Mouse (Mus musculus): ENCODE measurements around the gene Tmem258. TPM values are rescaled to one million over a fixed set of nuclear protein-coding genes. Genes with fewer than 3 reads are reported as not detected.
A peak's percentile ranks its signal among the peaks of the same experiment; 100 is the strongest.

Tmem258 gene
- polyA plus RNA-seq, 1 experiment from 2014 or later = 361 TPM

DNA sequence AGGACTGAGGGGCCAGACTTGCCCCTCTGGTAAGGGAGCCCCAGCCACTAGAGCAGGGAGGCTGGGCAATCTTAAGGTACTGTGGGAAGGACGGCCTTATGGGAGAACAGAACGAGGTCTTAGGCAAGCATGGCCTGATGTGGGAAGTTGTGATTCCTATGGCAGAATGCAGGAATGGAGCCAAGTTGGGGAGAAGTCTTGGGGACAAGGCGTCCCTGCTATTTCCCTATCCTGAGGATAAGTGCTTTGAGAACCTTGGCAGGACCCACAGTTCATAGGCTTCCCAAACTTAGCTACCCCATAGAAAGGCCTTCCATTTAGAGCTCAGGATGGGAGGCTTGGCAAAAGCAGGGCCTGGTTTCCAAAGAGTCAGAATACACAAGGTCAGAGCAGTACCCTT, 5.0 kb downstream of the Tmem258 start:
- DNase-seq (ENCODE audit: low spot score) = no peak
- H3K9me3 ChIP-seq (replicated peaks) = no peaks in the 10 kb centered on the region
- no peak overlapping the region for H3K27ac ChIP-seq (replicated peaks)
- peaks cover 81% of the 10 kb centered on the region for H3K36me3 ChIP-seq
- H3K4me3 ChIP-seq = no peak overlapping the region
- WGBS = 87% methylated on average over 3 of the region's 3 CpGs
- H3K4me1 ChIP-seq = peaks cover 10% of the 10 kb centered on the region
- H3K27me3 ChIP-seq (ENCODE audit: low read depth, poor library complexity, severe bottlenecking) = no peaks in the 10 kb centered on the region

- Histone ChIP-seq H3K27ac (replicated peaks) (no peak overlapping the region), H3K27me3 (ENCODE audit: low read depth, poor library complexity, severe bottlenecking) (no peaks in the 10 kb centered on the region), H3K4me3 (no peak overlapping the region), H3K36me3 (peaks cover 79% of the 10 kb centered on the region), H3K9me3 (replicated peaks) (no peaks in the 10 kb centered on the region), H3K4me1 (no peaks in the 10 kb centered on the region)
- no peak for DNase-seq (ENCODE audit: low spot score)
- 88% methylated on average over 4 of the region's 4 CpGs for WGBS
Observed at GRCm38 (mm10) chr19:10210885-10211284, 7.1 kb downstream of the Tmem258 start.

GRCm38 (mm10) chr19:10213796-10214471, 10.1 kb downstream of the Tmem258 start:
- no peak for DNase-seq (ENCODE audit: low spot score)
- no peak overlapping the region for H3K4me3 ChIP-seq
- WGBS = 96% methylated on average over 10 of the region's 10 CpGs

GRCm38 (mm10) chr19:10216101-10216500, 12.3 kb downstream of the Tmem258 start:
- Histone ChIP-seq H3K27ac (replicated peaks) (no peak overlapping the region), H3K27me3 (ENCODE audit: low read depth, poor library complexity, severe bottlenecking) (no peaks in the 10 kb centered on the region), H3K4me1 (peaks cover 9% of the 10 kb centered on the region), H3K4me3 (no peak overlapping the region), H3K9me3 (replicated peaks) (no peaks in the 10 kb centered on the region), H3K36me3 (peaks cover 27% of the 10 kb centered on the region)
- WGBS = 80% methylated on average over 8 of the region's 8 CpGs
- no peak for DNase-seq (ENCODE audit: low spot score)

More at GRCm38 (mm10) chr19:10213796-10214471, 10.1 kb downstream of the Tmem258 start:
- Histone ChIP-seq H3K4me1 (peaks cover 5% of the 10 kb centered on the region; the same call in 1 of the 2 replicates), H3K9me3 (replicated peaks) (no peaks in the 10 kb centered on the region), H3K36me3 (peaks cover 48% of the 10 kb centered on the region), H3K27ac (replicated peaks) (no peak overlapping the region), H3K27me3 (ENCODE audit: low read depth, poor library complexity, severe bottlenecking) (no peaks in the 10 kb centered on the region)

DNA sequence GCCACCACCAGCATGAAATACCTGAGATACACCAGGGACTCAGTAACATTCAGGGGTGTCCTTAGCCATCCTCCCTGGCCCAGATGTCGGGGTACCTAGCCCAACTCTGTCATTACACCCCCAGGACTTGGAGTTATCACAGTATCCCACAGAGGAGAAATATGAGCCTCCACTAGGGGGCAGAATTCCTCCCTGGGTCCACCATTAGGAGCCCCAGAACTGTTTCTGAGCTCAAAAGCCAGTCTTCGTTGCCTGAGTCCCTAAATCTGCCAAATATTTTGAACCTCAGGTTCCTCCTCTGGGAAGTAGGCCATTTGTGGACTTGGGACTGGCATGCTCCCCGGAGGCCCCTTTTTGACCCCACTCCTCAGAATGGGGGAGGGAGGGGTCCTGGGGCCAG, 15.3 kb downstream of the Tmem258 start:
- WGBS = 58% methylated on average over 3 of the region's 3 CpGs
- peak; percentile 46 for DNase-seq (ENCODE audit: low spot score)
- H3K36me3 ChIP-seq = no peaks in the 10 kb centered on the region
- no peaks in the 10 kb centered on the region for H3K9me3 ChIP-seq (replicated peaks)
- 0 out of 2 replicates have a peak overlapping the region, but pooled peaks have one; percentile 49 for H3K27ac ChIP-seq (replicated peaks)
- no peak overlapping the region for H3K4me3 ChIP-seq
- no peaks in the 10 kb centered on the region for H3K27me3 ChIP-seq (ENCODE audit: low read depth, poor library complexity, severe bottlenecking)
- H3K4me1 ChIP-seq = peaks cover 28% of the 10 kb centered on the region

DNA sequence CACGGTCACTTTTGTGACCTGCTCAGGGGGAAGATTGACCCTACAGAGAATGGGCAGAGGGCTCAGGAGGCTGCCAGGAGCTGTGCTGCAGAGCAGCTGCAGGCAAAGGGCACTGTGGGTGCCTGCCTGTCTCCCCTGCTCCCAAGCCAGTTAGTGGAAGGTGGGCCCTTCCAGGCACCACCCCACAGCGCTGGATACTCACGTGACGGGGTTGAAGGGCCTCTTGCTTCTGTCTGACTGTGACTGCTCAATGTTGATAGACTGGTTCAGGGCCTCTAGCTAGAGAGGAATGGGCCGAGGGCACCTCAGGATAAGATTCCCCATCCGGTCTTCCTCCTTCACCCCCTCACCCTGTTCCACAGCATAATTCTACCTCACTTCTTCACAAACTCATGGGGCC, 15.8 kb downstream of the Tmem258 start:
- H3K27me3 ChIP-seq (ENCODE audit: low read depth, poor library complexity, severe bottlenecking) = no peaks in the 10 kb centered on the region
- H3K4me1 ChIP-seq = peaks cover 33% of the 10 kb centered on the region
- DNase-seq (ENCODE audit: low spot score) = no peak
- no peaks in the 10 kb centered on the region for H3K36me3 ChIP-seq
- no peaks in the 10 kb centered on the region for H3K9me3 ChIP-seq (replicated peaks)
- WGBS = 82% methylated on average over 6 of the region's 6 CpGs
- H3K27ac ChIP-seq (replicated peaks) = peak overlapping the region; percentile 49; the same call in 1 of the 2 replicates
- no peak overlapping the region for H3K4me3 ChIP-seq

DNA sequence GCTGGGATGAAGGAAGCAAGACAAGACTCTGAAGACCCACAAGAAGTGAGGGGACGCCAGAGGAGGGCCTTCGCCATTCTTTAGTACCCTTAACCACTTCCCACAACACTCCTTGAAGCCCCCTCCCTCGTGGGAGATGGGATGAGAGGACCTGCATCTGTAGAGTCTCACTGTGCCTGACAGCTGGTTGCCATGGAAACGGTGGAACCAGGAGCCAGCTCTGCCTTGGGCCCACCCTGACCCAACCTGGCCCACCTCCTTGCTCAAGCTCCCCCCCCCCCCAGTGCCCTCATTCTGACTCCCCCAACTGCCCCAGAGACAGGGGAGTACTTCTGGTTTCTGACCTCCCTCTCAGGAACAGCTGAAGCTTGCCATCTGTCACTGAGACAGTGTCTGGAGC, 17.8 kb downstream of the Tmem258 start:
- DNase-seq (ENCODE audit: low spot score) = no peak

DNA sequence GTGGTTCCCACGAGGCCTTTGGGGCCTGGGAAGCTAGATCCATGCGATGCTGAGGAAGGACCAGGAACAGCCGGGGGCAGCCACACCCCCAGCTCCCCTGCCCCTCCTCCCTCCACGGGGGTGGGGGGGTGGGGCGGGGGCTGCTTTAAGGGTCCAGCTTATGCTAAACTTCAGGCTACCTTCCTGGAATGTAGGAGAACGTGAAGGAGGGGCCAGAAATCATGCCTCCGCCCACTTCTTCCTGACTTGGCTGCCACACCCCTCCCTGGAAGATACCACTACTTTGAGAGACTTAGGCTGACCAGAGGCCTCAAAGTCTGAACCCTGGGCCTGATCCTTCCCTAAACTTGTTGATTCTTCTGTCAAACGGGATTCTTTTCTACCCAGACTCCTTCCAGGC, 18.8 kb downstream of the Tmem258 start:
- no peak overlapping the region; the same call in 1 of the 2 replicates for H3K27ac ChIP-seq (replicated peaks)
- no peaks in the 10 kb centered on the region for H3K36me3 ChIP-seq
- peaks cover 39% of the 10 kb centered on the region for H3K4me1 ChIP-seq
- 47% methylated on average over 7 of the region's 8 CpGs for WGBS
- no peak overlapping the region for H3K4me3 ChIP-seq
- no peaks in the 10 kb centered on the region for H3K9me3 ChIP-seq (replicated peaks)
- no peaks in the 10 kb centered on the region for H3K27me3 ChIP-seq (ENCODE audit: low read depth, poor library complexity, severe bottlenecking)
- no peak for DNase-seq (ENCODE audit: low spot score)

More for the DNA sequence above, 17.8 kb downstream of the Tmem258 start:
- Histone ChIP-seq H3K27ac (replicated peaks) (no peak overlapping the region), H3K27me3 (ENCODE audit: low read depth, poor library complexity, severe bottlenecking) (no peaks in the 10 kb centered on the region), H3K36me3 (no peaks in the 10 kb centered on the region), H3K9me3 (replicated peaks) (no peaks in the 10 kb centered on the region), H3K4me1 (peaks cover 39% of the 10 kb centered on the region), H3K4me3 (no peak overlapping the region)
- 74% methylated on average over 4 of the region's 4 CpGs for WGBS

GRCm38 (mm10) chr19:10223561-10223960, 19.7 kb downstream of the Tmem258 start:
- Histone ChIP-seq H3K4me3 (no peak overlapping the region), H3K36me3 (no peaks in the 10 kb centered on the region), H3K4me1 (peaks cover 40% of the 10 kb centered on the region), H3K27me3 (ENCODE audit: low read depth, poor library complexity, severe bottlenecking) (no peaks in the 10 kb centered on the region), H3K27ac (replicated peaks) (no peak overlapping the region), H3K9me3 (replicated peaks) (no peaks in the 10 kb centered on the region)
- WGBS = 80% methylated on average over 4 of the region's 4 CpGs
- no peak for DNase-seq (ENCODE audit: low spot score)

- H3K9me3 ChIP-seq (replicated peaks) = no peaks in the 10 kb centered on the region
- H3K36me3 ChIP-seq = no peaks in the 10 kb centered on the region
- peak overlapping the region; percentile 89 for H3K27ac ChIP-seq (replicated peaks)
- peaks cover 43% of the 10 kb centered on the region for H3K4me1 ChIP-seq
- WGBS = 27% methylated on average over 26 of the region's 26 CpGs
- DNase-seq (ENCODE audit: low spot score) = peak; percentile 54
- peak overlapping the region; percentile 44 for H3K4me3 ChIP-seq
- H3K27me3 ChIP-seq (ENCODE audit: low read depth, poor library complexity, severe bottlenecking) = no peaks in the 10 kb centered on the region; the same call in 1 of the 2 replicates
Observed at GRCm38 (mm10) chr19:10224637-10225453, 21.0 kb downstream of the Tmem258 start.

DNA sequence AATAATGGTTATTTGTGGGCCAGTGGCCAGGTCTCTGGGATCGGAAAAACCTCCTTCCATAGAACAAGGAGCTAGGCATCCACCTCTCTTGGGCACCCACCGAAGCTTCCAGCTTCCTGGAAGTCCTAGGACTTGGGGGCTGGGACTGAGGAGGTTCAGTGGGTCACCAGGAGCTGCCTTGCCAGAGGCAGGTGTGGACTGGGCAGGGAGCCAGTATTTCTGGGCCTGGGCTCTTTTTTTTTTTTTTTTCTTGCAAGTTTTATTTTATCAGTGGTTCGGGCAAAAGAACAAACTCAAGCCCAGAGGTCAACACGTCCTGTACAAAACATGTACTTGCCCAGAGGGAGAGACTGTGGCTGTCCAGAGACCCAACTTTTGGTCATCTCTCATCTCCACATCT, 22.0 kb downstream of the Tmem258 start:
- Histone ChIP-seq H3K36me3 (no peaks in the 10 kb centered on the region), H3K27ac (replicated peaks) (peak overlapping the region; percentile 89), H3K9me3 (replicated peaks) (no peaks in the 10 kb centered on the region), H3K4me1 (peaks cover 52% of the 10 kb centered on the region), H3K27me3 (ENCODE audit: low read depth, poor library complexity, severe bottlenecking) (peaks cover 8% of the 10 kb centered on the region; the same call in 1 of the 2 replicates), H3K4me3 (no peak overlapping the region)
- WGBS = 94% methylated on average over 4 of the region's 4 CpGs
- DNase-seq (ENCODE audit: low spot score) = no peak

DNA sequence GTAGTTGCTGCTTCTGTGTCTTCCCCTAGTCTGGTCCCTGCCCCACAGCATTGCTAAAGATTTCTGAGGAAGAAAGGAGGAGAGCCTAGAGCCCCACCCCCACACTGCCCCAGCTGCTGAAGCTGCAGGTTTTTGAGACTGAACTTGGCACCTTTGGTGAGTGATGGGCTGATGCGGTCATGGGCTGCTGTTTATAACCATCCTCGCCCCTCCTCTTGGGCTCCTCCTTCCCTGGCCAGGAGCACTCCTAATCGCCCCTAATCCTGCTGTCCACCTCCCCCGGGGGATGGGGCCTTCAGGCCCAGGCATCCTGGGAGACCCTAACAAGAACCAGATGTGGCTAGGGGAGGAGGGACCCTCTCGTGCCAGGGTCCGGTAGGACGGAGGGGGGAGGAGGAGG, 27.2 kb downstream of the Tmem258 start:
- Histone ChIP-seq H3K9me3 (replicated peaks) (no peaks in the 10 kb centered on the region), H3K4me1 (peaks cover 40% of the 10 kb centered on the region), H3K27ac (replicated peaks) (peak overlapping the region; percentile 63), H3K27me3 (ENCODE audit: low read depth, poor library complexity, severe bottlenecking) (peaks cover 26% of the 10 kb centered on the region), H3K4me3 (no peak overlapping the region), H3K36me3 (no peaks in the 10 kb centered on the region)
- 5% methylated on average over 7 of the region's 7 CpGs for WGBS
- DNase-seq (ENCODE audit: low spot score) = no peak

DNA sequence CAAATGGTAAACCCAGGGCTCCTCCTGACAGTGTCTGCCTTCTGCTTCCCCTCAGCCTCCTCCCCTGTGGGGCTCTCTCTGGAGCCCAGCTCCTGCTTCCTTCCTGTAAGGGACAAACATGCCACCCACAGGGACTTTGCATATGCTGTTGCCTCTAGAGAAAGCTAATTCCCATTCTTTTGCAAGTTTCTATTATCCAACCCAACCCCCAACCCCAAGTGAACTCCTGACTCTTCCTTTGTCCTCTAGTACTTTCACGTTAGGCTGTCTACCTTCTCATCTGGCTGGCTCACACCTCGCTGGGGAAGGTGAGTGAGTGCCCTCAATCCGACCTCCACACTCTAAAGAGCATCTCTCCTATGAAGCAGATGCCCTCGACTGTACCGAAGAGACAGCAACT, 28.1 kb downstream of the Tmem258 start:
- WGBS = 10% methylated on average over 5 of the region's 5 CpGs
- Histone ChIP-seq H3K36me3 (no peaks in the 10 kb centered on the region), H3K9me3 (replicated peaks) (no peaks in the 10 kb centered on the region), H3K27me3 (ENCODE audit: low read depth, poor library complexity, severe bottlenecking) (peaks cover 26% of the 10 kb centered on the region), H3K27ac (replicated peaks) (peak overlapping the region; percentile 63; the same call in 1 of the 2 replicates), H3K4me3 (no peak overlapping the region), H3K4me1 (peaks cover 40% of the 10 kb centered on the region)
- no peak for DNase-seq (ENCODE audit: low spot score)

All from midbrain, embryonic 10.5 days (tissue).